Mouse (Mus musculus): Measurements from ENCODE around the gene Cpne5.

GRCm38 (mm10) chr17:29282216-29282952 lies 44.4 kb upstream of the Cpne5 start:
- TF ChIP-seq POLR2A (IDR thresholded peaks at IDR 0.05; ENCODE audit: extremely low read depth, insufficient read depth, low read length), result no peak
- no peak for TF ChIP-seq CTCF (IDR thresholded peaks at IDR 0.05; ENCODE audit: low read depth, low read length)

All from liver, adult 2 months (tissue).